Mouse (Mus musculus) G1E-ER4 (cell line): ENCODE results near the gene Dis3l2. TPM values are rescaled to one million over a fixed set of nuclear protein-coding genes. Genes with fewer than 3 reads are reported as not detected.

Source experiments
- GATA1 ChIP-seq: IDR thresholded peaks from one replicate; pipeline ENCODE4 v1.8.0; 2012; ENCODE audit warnings: low read length, inconsistent platforms
- polyA plus RNA-seq: library from polyadenylated mRNA; stranded (reverse); fragments of >175 nt; gene quantifications from 2 replicates; pipeline ENCODE4 v1.2.3, GENCODE M21; 2012

Dis3l2 gene
- polyA plus RNA-seq, 1 experiment = 20.3 TPM

- no peak for TF ChIP-seq GATA1
Observed at GRCm38 (mm10) chr1:86709546-86709945, 5.9 kb downstream of the Dis3l2 start.

DNA sequence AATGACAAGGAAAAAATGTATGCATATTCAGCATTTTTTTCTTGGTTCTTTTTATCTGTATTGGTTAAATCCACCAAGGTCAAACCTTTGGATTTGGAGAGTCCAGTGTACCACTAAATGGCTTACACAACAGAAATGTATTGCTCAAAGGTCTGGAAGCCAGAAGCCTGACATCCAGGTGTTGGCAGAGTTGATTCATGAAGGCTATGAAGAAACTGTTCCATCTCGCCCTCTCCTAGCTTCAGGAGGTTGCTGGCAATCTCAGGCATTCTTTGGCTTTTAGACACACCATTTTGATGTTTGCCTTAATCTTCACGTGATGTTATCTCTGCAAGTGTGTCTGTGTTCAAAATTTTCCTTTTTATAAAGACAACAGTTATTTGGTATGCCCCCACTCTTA lies 8.4 kb downstream of the Dis3l2 start:
- no peak for TF ChIP-seq GATA1

- TF ChIP-seq GATA1 = no peak
Observed at GRCm38 (mm10) chr1:86713054-86713453, 9.4 kb downstream of the Dis3l2 start.

DNA sequence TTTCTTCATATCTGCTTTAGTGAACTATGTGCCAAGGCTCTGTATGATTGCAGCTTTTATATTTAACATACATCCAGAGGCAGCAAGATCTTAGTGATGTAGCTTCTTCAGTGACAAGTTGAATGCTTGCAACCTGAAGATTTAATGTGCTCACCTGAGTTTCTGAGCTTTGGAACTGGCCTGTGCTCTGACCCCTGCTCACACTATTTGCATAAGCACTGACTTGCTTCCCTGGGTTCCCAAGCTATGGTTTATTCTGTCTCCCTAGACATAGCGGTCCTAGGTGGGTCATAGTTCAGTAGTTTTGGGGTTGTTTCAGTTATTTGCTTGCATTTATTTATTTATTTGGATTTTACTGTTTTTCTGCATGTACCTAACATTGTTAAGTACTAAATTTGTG lies 14.6 kb downstream of the Dis3l2 start:
- no peak for TF ChIP-seq GATA1

DNA sequence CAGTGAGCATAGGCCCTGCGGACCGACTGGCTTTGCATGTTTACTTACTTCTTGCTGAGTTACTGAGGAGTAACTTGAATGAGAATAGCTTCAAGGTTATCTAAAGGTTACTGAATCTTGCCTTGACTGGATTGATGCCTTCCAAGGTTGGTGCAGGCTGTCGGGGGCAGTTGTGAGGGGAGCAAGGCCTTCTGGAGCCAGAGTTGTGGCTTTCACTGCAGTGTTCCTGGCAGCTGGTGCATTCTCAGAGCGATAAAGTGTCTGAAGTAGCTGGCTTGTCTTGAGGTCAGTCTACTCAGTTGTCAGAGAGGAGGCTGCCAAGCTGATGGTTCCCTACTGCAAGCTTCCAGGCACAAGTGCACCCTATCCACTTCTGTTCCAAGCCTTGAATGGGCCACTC lies 15.8 kb downstream of the Dis3l2 start:
- no peak for TF ChIP-seq GATA1

DNA sequence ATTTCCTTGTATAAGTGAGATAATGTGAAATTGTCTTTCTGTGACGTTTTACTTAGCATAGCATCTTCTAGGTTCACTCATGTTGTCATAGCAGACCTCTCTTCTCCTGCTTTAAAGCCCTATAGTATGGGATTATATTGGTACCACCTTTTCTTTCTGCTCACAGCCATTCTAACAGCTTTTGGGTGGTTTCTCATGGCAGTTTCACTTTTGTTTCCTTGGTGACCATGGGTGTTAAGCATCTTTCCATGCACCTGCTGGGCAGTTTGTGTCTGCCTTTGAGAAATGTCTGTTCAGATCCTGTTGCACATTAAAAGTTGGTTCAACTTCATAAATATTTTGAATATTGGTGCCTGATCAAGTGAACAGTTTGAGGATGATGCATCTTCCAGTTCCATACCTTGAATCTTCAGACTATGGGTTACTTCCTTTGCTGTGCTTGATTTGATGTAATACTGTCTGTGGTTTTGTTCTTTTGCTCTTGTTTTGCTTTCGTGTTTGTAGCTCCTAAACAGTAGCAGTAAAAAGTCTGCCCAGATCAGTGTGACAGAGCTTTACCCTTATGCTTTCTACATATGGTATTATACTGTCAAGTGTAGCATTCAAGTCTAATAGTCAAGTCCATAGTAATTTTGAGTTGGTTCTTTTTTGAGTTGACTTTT lies 29.7 kb downstream of the Dis3l2 start:
- TF ChIP-seq GATA1 = no peak

- TF ChIP-seq GATA1 = peak; percentile 80
Observed at GRCm38 (mm10) chr1:86736414-86736813, 32.8 kb downstream of the Dis3l2 start.

GRCm38 (mm10) chr1:86742896-86743295 lies 39.3 kb downstream of the Dis3l2 start:
- TF ChIP-seq GATA1 = no peak

DNA sequence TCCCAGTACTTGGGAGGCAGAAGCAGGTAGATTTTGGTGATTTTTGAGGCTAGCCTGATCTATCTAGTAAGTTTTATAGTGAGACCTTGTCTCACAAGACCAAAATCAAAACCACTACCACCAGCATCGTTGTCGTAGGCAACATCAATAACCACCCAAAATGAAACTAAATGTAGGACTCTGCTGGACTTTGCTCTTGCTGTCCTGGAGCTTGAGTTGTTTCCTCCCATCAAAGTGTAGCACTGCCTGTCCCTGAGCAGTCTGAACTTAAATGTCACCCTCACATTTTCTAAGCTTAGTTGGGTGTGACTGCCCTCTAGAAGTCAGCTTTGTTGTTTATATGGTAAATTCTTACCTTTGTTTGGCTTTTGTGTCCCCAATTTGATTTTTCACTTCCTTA lies 43.4 kb downstream of the Dis3l2 start:
- no peak for TF ChIP-seq GATA1

GRCm38 (mm10) chr1:86750094-86750493 lies 46.5 kb downstream of the Dis3l2 start:
- no peak for TF ChIP-seq GATA1

GRCm38 (mm10) chr1:86753416-86753815 lies 49.8 kb downstream of the Dis3l2 start:
- TF ChIP-seq GATA1 = no peak

- TF ChIP-seq GATA1 = no peak
Observed at GRCm38 (mm10) chr1:86754335-86754734, 50.7 kb downstream of the Dis3l2 start.

DNA sequence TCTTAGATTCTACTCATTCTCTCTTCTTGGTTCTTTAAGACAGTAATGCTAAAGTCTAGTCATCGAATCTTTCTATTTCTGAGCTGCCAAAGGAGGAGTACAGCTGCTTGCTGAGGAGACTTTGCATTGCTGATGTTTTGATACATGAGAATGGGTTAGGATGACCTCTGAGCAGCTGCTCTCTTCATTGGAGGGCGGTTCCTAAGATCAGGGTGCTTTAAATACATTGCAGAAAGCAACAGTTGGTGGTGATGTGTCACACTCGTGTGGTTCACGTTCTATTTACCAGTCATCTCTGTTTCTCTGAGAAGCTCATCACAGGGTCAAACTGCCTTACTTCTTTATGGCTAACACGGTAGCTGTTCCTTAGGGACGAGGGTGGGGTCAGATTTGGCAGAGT lies 54.5 kb downstream of the Dis3l2 start:
- TF ChIP-seq GATA1 = no peak

DNA sequence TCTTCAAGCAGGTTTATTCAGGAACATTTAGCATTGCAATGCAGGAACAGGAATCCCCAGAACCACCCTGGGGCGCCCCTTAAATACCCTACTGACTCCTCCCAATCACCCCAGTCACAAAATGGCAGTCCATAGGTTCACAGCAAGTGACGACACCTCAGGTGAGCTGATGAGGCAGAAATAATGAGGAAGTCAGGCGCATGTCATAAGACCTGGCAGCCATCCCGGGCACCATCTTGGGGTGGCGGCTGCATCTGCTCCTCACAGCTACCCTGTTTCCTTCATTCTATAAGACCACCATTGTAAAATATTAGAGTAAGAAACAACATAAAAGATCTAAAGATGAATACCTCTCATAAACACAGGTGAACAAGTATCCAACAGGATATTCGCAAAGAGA lies 58.6 kb downstream of the Dis3l2 start:
- no peak for TF ChIP-seq GATA1

GRCm38 (mm10) chr1:86801241-86801640 lies 97.6 kb downstream of the Dis3l2 start:
- no peak for TF ChIP-seq GATA1

DNA sequence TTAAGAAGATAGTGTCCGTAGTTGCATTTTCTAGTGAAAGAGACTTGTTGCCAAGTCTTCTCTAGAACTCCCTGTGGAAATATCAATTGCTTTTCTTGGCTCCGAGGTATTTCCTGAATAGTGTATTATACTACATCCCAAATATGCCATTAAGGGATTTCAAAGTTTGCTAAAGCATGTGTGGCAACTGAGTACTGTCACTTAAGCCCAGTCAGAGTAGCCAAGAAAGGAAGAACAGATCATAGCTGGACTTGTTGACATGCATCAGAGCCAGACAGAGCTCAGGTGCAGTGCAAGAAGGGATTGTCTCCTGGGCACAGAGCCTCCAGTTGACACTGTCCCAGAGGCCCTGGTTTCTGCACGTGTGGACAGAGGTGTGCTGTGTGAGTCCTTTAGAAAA lies 108.1 kb downstream of the Dis3l2 start:
- no peak for TF ChIP-seq GATA1

- no peak for TF ChIP-seq GATA1
Observed at GRCm38 (mm10) chr1:86822266-86822665, 118.7 kb downstream of the Dis3l2 start.
